Mouse (Mus musculus): Measurements from ENCODE around the gene Shc4. TPM values are rescaled to one million over a fixed set of nuclear protein-coding genes. Genes with fewer than 3 reads are reported as not detected.

Shc4 gene
- total RNA-seq, 1 experiment = 1.1 TPM

GRCm38 (mm10) chr2:125598251-125598650 is 125.7 kb downstream of the Shc4 start:
- Histone ChIP-seq H3K9ac (ENCODE audit: insufficient read depth, low read depth, low read length, poor library complexity, severe bottlenecking) (no peak overlapping the region), H3K36me3 (ENCODE audit: control insufficient read depth, insufficient read depth, low read length, poor library complexity, severe bottlenecking) (peaks cover 27% of the 10 kb centered on the region), H3K9me3 (ENCODE audit: control insufficient read depth, insufficient read depth, low read depth, low read length) (no peaks in the 10 kb centered on the region), H3K4me3 (ENCODE audit: insufficient read depth in 1 of 2, low read depth in 1 of 2, low read length in 2 of 2, poor library complexity in 1 of 2, severe bottlenecking in 1 of 2) (no peak overlapping the region), H3K27ac (ENCODE audit: insufficient read depth, low read depth, low read length, poor library complexity, severe bottlenecking) (no peak overlapping the region), H3K4me1 (ENCODE audit: control insufficient read depth in 2 of 2, insufficient read depth in 2 of 2, low read length in 2 of 2, poor library complexity in 1 of 2) (no peaks in the 10 kb centered on the region)
- DNase-seq (ENCODE audit: low read depth, low spot score) = no peak
- TF ChIP-seq ZNF384 (IDR thresholded peaks at IDR 0.05; ENCODE audit: low read depth, low read length) (no peak), ZC3H11A (IDR thresholded peaks at IDR 0.05; ENCODE audit: borderline replicate concordance, low read depth, low read length) (no peak), HCFC1 (IDR thresholded peaks at IDR 0.05; ENCODE audit: borderline replicate concordance, insufficient read depth, low read length) (no peak), MAFK (IDR thresholded peaks at IDR 0.05; ENCODE audit: insufficient read depth, low read depth, low read length) (no peak), CHD2 (IDR thresholded peaks at IDR 0.05; ENCODE audit: low read depth, low read length) (no peak)
- in situ Hi-C loops (cut with MboI; ENCODE audit: low sequenced_read_pairs in 2 of 2, unreplicated experiment in 2 of 2) = no loop called here

DNA sequence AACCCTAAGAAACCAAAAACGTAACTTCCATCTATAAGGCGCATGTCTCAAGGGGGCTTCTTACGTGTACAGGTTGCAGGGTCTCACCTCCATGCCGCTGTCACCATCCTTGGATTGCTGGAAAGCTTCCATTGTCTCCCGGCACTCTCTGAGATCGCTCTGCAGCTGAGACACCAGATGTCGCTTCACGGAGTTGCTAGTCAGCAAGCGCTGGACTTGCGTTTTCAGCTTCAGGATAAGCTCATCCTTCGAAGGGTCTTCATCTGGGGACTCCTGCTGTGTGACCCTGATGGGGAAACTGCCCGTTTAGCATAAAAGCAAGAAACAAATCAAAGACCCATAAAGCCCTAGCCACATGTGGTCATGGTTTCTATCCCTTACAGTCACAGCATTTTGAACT is 129.2 kb downstream of the Shc4 start:
- Histone ChIP-seq H3K36me3 (ENCODE audit: control insufficient read depth, insufficient read depth, low read length, poor library complexity, severe bottlenecking) (peaks cover 20% of the 10 kb centered on the region), H3K4me1 (ENCODE audit: control insufficient read depth in 2 of 2, insufficient read depth in 2 of 2, low read length in 2 of 2, poor library complexity in 1 of 2) (no peaks in the 10 kb centered on the region), H3K9me3 (ENCODE audit: control insufficient read depth, insufficient read depth, low read depth, low read length) (no peaks in the 10 kb centered on the region), H3K4me3 (ENCODE audit: insufficient read depth in 1 of 2, low read depth in 1 of 2, low read length in 2 of 2, poor library complexity in 1 of 2, severe bottlenecking in 1 of 2) (no peak overlapping the region), H3K27ac (ENCODE audit: insufficient read depth, low read depth, low read length, poor library complexity, severe bottlenecking) (no peak overlapping the region), H3K9ac (ENCODE audit: insufficient read depth, low read depth, low read length, poor library complexity, severe bottlenecking) (no peak overlapping the region)
- in situ Hi-C loops (cut with MboI; ENCODE audit: low sequenced_read_pairs in 2 of 2, unreplicated experiment in 2 of 2) = no loop called here
- no peak for DNase-seq (ENCODE audit: low read depth, low spot score)
- TF ChIP-seq MAFK (IDR thresholded peaks at IDR 0.05; ENCODE audit: insufficient read depth, low read depth, low read length) (no peak), CHD2 (IDR thresholded peaks at IDR 0.05; ENCODE audit: low read depth, low read length) (no peak), ZNF384 (IDR thresholded peaks at IDR 0.05; ENCODE audit: low read depth, low read length) (no peak), ZC3H11A (IDR thresholded peaks at IDR 0.05; ENCODE audit: borderline replicate concordance, low read depth, low read length) (no peak), HCFC1 (IDR thresholded peaks at IDR 0.05; ENCODE audit: borderline replicate concordance, insufficient read depth, low read length) (no peak)

GRCm38 (mm10) chr2:125594072-125594471 is 129.9 kb downstream of the Shc4 start:
- Histone ChIP-seq H3K27ac (ENCODE audit: insufficient read depth, low read depth, low read length, poor library complexity, severe bottlenecking) (no peak overlapping the region), H3K4me1 (ENCODE audit: control insufficient read depth in 2 of 2, insufficient read depth in 2 of 2, low read length in 2 of 2, poor library complexity in 1 of 2) (no peaks in the 10 kb centered on the region), H3K9me3 (ENCODE audit: control insufficient read depth, insufficient read depth, low read depth, low read length) (no peaks in the 10 kb centered on the region), H3K4me3 (ENCODE audit: insufficient read depth in 1 of 2, low read depth in 1 of 2, low read length in 2 of 2, poor library complexity in 1 of 2, severe bottlenecking in 1 of 2) (no peak overlapping the region), H3K36me3 (ENCODE audit: control insufficient read depth, insufficient read depth, low read length, poor library complexity, severe bottlenecking) (peaks cover 22% of the 10 kb centered on the region), H3K9ac (ENCODE audit: insufficient read depth, low read depth, low read length, poor library complexity, severe bottlenecking) (no peak overlapping the region)
- TF ChIP-seq ZC3H11A (IDR thresholded peaks at IDR 0.05; ENCODE audit: borderline replicate concordance, low read depth, low read length) (no peak), ZNF384 (IDR thresholded peaks at IDR 0.05; ENCODE audit: low read depth, low read length) (no peak), CHD2 (IDR thresholded peaks at IDR 0.05; ENCODE audit: low read depth, low read length) (no peak), MAFK (IDR thresholded peaks at IDR 0.05; ENCODE audit: insufficient read depth, low read depth, low read length) (no peak), HCFC1 (IDR thresholded peaks at IDR 0.05; ENCODE audit: borderline replicate concordance, insufficient read depth, low read length) (no peak)
- in situ Hi-C loops (cut with MboI; ENCODE audit: low sequenced_read_pairs in 2 of 2, unreplicated experiment in 2 of 2) = no loop called here
- DNase-seq (ENCODE audit: low read depth, low spot score) = no peak

- no peak overlapping the region for H3K9ac ChIP-seq (ENCODE audit: insufficient read depth, low read depth, low read length, poor library complexity, severe bottlenecking)
- H3K9me3 ChIP-seq (ENCODE audit: control insufficient read depth, insufficient read depth, low read depth, low read length) = no peaks in the 10 kb centered on the region
- no peak overlapping the region for H3K4me3 ChIP-seq (ENCODE audit: insufficient read depth in 1 of 2, low read depth in 1 of 2, low read length in 2 of 2, poor library complexity in 1 of 2, severe bottlenecking in 1 of 2)
- in situ Hi-C loops (cut with MboI; ENCODE audit: low sequenced_read_pairs in 2 of 2, unreplicated experiment in 2 of 2) = no loop called here
- TF ChIP-seq CHD2 (IDR thresholded peaks at IDR 0.05; ENCODE audit: low read depth, low read length) (no peak), HCFC1 (IDR thresholded peaks at IDR 0.05; ENCODE audit: borderline replicate concordance, insufficient read depth, low read length) (no peak), MAFK (IDR thresholded peaks at IDR 0.05; ENCODE audit: insufficient read depth, low read depth, low read length) (no peak), ZC3H11A (IDR thresholded peaks at IDR 0.05; ENCODE audit: borderline replicate concordance, low read depth, low read length) (no peak), ZNF384 (IDR thresholded peaks at IDR 0.05; ENCODE audit: low read depth, low read length) (no peak)
- peaks cover 32% of the 10 kb centered on the region for H3K36me3 ChIP-seq (ENCODE audit: control insufficient read depth, insufficient read depth, low read length, poor library complexity, severe bottlenecking)
- no peak overlapping the region for H3K27ac ChIP-seq (ENCODE audit: insufficient read depth, low read depth, low read length, poor library complexity, severe bottlenecking)
- peaks cover 0 to 2% of the 10 kb centered on the region in 2 experiments; a peak in 1 of 4 replicates for H3K4me1 ChIP-seq (ENCODE audit: control insufficient read depth in 2 of 2, insufficient read depth in 2 of 2, low read length in 2 of 2, poor library complexity in 1 of 2)
- DNase-seq (ENCODE audit: low read depth, low spot score) = no peak
Observed at GRCm38 (mm10) chr2:125591895-125592294, 132.1 kb downstream of the Shc4 start.

DNA sequence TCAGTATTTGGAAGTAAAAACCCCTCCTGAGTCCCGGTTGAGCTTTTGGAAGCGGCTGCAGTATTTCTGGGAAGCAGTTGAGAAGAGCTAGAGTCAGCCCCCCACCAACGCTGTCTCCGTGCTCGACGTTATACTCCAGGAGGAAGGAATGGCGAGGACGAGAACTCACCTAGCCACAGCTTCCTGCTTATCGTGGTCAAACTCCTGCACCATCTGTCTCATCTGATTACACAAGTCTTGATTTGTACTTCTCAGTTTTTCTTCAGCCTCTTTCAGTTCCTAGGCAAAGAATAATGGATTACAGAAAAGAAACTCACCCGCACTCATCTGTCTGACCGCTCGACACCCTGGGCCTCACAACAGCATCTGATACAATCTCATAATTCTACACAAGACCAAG is 134.7 kb downstream of the Shc4 start:
- H3K9me3 ChIP-seq (ENCODE audit: control insufficient read depth, insufficient read depth, low read depth, low read length) = no peaks in the 10 kb centered on the region
- no peak overlapping the region for H3K27ac ChIP-seq (ENCODE audit: insufficient read depth, low read depth, low read length, poor library complexity, severe bottlenecking)
- H3K9ac ChIP-seq (ENCODE audit: insufficient read depth, low read depth, low read length, poor library complexity, severe bottlenecking) = no peak overlapping the region
- H3K4me1 ChIP-seq (ENCODE audit: control insufficient read depth in 2 of 2, insufficient read depth in 2 of 2, low read length in 2 of 2, poor library complexity in 1 of 2) = peaks cover 0 to 2% of the 10 kb centered on the region in 2 experiments; a peak in 1 of 4 replicates
- peaks cover 37% of the 10 kb centered on the region for H3K36me3 ChIP-seq (ENCODE audit: control insufficient read depth, insufficient read depth, low read length, poor library complexity, severe bottlenecking)
- TF ChIP-seq MAFK (IDR thresholded peaks at IDR 0.05; ENCODE audit: insufficient read depth, low read depth, low read length) (no peak), ZNF384 (IDR thresholded peaks at IDR 0.05; ENCODE audit: low read depth, low read length) (no peak), CHD2 (IDR thresholded peaks at IDR 0.05; ENCODE audit: low read depth, low read length) (no peak), ZC3H11A (IDR thresholded peaks at IDR 0.05; ENCODE audit: borderline replicate concordance, low read depth, low read length) (no peak), HCFC1 (IDR thresholded peaks at IDR 0.05; ENCODE audit: borderline replicate concordance, insufficient read depth, low read length) (no peak)
- in situ Hi-C loops (cut with MboI; ENCODE audit: low sequenced_read_pairs in 2 of 2, unreplicated experiment in 2 of 2) = no loop called here
- H3K4me3 ChIP-seq (ENCODE audit: insufficient read depth in 1 of 2, low read depth in 1 of 2, low read length in 2 of 2, poor library complexity in 1 of 2, severe bottlenecking in 1 of 2) = no peak overlapping the region
- DNase-seq (ENCODE audit: low read depth, low spot score) = no peak

All from ES-E14 (cell line).